Mouse (Mus musculus): ENCODE measurements at regions not wholly inside any gene's neighbourhood (a gene's known extent, or its start where the extent isn't known, plus 50 kb on each side); places are given as distances from the start of the nearest gene placed in this dataset.

DNA sequence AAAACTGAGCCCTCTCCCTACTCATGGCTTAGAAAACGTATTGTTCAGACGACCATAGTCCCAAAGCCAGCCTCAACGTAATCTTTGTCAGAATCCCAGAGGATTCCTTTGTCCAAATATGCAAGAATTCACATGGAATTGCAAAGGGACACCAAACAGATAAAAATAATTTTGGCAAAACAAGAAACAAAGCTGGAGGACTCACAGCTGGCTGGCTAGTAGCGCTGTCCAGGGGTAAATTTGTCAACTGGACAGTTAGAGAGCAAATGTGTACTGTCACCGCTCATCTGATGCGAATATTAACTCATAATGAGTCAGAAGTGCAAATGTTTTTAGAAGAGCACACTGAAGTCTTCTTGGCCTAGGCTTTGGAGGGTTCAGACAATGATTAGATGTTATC lies 60.5 kb upstream of the Plcl2 start:
- Histone ChIP-seq H3K4me3 (replicated peaks; ENCODE audit: extremely low read depth, low read depth, low read length) (no peak overlapping the region), H3K4me1 (ENCODE audit: control insufficient read depth, insufficient read depth, low read length) (no peaks in the 10 kb centered on the region; the same call in 1 of the 2 replicates)
- 69% methylated on average over 6 of the region's 6 CpGs for WGBS
- DNase-seq, result no peak
- TF ChIP-seq CTCF (IDR thresholded peaks at IDR 0.05; ENCODE audit: insufficient read depth, low read length), result no peak

DNA sequence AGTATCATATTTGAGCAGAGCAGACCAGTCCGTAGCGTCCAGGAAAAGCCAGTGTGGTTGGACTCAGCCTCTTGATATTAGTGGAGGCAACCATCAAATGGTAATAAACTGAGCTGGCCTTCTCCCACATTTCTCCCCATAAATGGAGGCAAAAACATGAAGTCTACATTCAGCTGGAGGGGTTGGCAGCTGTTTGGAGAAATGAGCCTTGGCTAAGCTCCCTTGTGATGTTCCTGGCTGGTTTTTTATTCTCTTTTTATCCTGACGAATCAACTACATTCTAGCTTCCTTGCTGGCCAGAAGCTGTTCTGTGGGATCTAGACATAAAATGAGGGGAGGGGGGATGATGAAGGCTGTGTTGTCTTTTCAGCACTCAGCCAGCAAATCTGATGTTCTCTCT lies 57.6 kb upstream of the Plcl2 start:
- Histone ChIP-seq H3K4me1 (ENCODE audit: control insufficient read depth, insufficient read depth, low read length) (no peaks in the 10 kb centered on the region; the same call in 1 of the 2 replicates), H3K4me3 (replicated peaks; ENCODE audit: extremely low read depth, low read depth, low read length) (no peak overlapping the region)
- WGBS, result 70% methylated on average over 3 of the region's 3 CpGs
- DNase-seq, result no peak
- TF ChIP-seq POLR2A (IDR thresholded peaks at IDR 0.05; ENCODE audit: borderline replicate concordance, extremely low read depth, low read depth, low read length) (no peak), CTCF (IDR thresholded peaks at IDR 0.05; ENCODE audit: insufficient read depth, low read length) (no peak)

DNA sequence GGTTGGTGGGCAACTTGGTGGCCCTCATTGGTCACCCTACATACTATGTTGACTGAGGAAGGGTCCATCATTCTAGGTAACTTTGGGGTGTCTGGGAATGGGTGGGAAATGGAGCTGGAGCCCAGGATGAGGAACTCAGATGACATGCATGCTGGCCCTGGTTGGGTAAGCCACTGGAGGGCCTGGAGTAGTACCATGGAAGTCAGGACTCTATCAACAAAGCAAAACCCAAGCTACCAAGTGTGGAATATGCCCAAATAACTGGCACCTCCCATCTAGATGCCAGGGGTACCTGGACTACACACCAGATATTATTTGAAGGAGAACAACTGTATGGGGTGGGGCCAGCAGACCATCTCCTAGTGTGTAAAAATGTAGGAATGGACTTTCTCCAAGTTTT lies 55.7 kb upstream of the Plcl2 start:
- Histone ChIP-seq H3K4me3 (replicated peaks; ENCODE audit: extremely low read depth, low read depth, low read length) (no peak overlapping the region), H3K4me1 (ENCODE audit: control insufficient read depth, insufficient read depth, low read length) (no peaks in the 10 kb centered on the region)
- TF ChIP-seq POLR2A (IDR thresholded peaks at IDR 0.05; ENCODE audit: borderline replicate concordance, extremely low read depth, low read depth, low read length), result no peak
- no peak for TF ChIP-seq CTCF (IDR thresholded peaks at IDR 0.05; ENCODE audit: insufficient read depth, low read length)
- no peak for DNase-seq

DNA sequence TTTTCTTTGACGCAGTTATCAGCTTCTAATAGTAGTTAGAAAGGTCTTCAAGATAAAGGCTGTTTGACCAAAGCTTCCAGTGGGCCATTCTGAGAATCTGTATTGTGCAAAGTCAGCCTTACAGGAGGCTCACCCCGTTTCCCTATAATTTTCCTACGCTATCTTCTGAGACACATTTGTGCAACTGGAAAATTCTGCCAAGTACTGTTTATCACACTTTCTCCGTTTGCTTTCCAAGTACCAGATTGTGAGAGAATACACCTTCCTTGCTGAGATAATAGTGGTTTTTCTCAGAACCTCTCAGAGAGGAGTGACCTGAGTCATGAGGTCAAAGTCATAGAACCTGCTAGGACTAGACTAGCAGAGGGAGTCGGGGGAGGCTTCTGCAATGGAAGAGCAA lies 55.2 kb upstream of the Plcl2 start:
- DNase-seq, result no peak
- TF ChIP-seq POLR2A (IDR thresholded peaks at IDR 0.05; ENCODE audit: borderline replicate concordance, extremely low read depth, low read depth, low read length), result no peak
- TF ChIP-seq CTCF (IDR thresholded peaks at IDR 0.05; ENCODE audit: insufficient read depth, low read length), result no peak
- Histone ChIP-seq H3K4me1 (ENCODE audit: control insufficient read depth, insufficient read depth, low read length) (no peaks in the 10 kb centered on the region), H3K4me3 (replicated peaks; ENCODE audit: extremely low read depth, low read depth, low read length) (no peak overlapping the region)
- WGBS, result 60% methylated on average over 5 of the region's 5 CpGs

DNA sequence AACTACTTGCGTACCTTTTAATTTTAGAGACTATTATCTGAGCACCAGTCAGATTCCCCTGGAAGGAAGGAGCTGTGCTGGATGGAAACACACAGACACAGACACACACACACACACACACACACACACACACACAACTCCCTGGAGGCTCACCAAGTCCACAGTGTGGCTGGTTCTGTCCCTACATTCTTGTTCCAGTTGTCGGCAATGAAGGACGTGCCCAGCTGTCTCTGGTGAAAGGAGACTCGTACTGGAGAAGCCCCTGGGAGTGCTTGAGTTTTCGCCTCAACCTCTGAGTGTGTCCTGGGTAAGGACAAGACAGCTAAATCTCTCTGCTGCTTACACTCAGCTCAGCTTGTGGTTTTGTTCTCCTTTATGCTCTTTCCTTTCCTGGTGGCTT lies 54.3 kb upstream of the Plcl2 start:
- WGBS, result 91% methylated on average over 5 of the region's 5 CpGs
- no peak for DNase-seq
- no peak overlapping the region for H3K4me3 ChIP-seq (replicated peaks; ENCODE audit: extremely low read depth, low read depth, low read length)
- no peaks in the 10 kb centered on the region for H3K4me1 ChIP-seq (ENCODE audit: control insufficient read depth, insufficient read depth, low read length)
- no peak for TF ChIP-seq POLR2A (IDR thresholded peaks at IDR 0.05; ENCODE audit: borderline replicate concordance, extremely low read depth, low read depth, low read length)
- TF ChIP-seq CTCF (IDR thresholded peaks at IDR 0.05; ENCODE audit: insufficient read depth, low read length), result no peak

DNA sequence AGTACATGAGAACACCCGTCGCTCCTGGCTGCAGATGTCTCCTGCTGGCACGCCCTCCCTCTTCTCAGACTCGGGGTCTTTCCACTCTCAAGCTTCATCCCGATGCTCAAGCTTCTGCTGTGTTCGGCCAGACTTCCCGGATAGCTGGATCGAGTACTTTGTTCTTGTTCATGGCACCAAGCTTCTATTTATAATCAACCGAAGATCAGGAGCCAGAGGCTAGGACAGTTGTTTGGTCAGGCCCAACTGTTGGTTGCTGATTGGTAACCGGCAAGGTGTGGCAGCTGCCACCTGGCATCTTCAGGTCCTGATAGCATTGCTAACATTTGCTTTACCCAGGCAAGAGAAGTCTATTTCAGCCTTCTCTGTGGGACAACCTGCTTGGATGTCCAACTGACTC lies 53.5 kb upstream of the Plcl2 start:
- TF ChIP-seq POLR2A (IDR thresholded peaks at IDR 0.05; ENCODE audit: borderline replicate concordance, extremely low read depth, low read depth, low read length) (no peak), CTCF (IDR thresholded peaks at IDR 0.05; ENCODE audit: insufficient read depth, low read length) (no peak)
- no peaks in the 10 kb centered on the region for H3K4me1 ChIP-seq (ENCODE audit: control insufficient read depth, insufficient read depth, low read length)
- H3K4me3 ChIP-seq (replicated peaks; ENCODE audit: extremely low read depth, low read depth, low read length), result no peak overlapping the region
- DNase-seq, result no peak
- WGBS, result 86% methylated on average over 10 of the region's 10 CpGs

DNA sequence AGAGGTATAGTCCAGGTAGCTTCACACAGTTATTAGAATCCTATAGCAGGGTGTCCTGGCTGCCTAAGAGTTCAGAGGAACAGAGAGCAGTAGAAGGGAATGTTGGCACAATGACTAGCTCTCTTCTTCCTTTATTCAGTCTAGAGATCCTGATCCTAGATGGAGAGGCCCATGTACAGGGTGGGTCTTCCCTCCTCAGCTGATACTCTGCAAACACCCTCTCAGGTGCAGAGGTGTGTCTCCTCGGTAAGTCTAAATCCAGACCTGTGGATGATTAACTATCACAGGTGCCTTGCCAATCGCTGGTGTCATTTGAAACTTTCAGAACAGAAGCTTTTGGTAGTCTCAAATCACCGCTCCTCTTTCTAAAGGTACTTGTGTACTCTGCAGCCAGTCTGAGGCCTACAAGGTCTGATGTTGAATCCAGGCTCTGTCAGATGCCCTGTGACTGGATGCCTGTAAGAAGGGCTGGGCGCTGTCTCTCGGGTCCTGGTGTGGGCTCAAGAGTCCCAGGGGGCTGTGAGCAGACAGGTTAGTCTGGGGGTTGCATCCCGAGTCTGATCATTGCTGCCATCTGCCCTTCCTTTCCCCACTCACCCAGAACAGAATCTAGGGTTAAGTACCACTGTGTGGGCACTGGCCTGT lies 52.0 kb upstream of the Plcl2 start:
- DNase-seq, result no peak
- H3K4me1 ChIP-seq (ENCODE audit: control insufficient read depth, insufficient read depth, low read length), result no peaks in the 10 kb centered on the region
- TF ChIP-seq POLR2A (IDR thresholded peaks at IDR 0.05; ENCODE audit: borderline replicate concordance, extremely low read depth, low read depth, low read length) (no peak), CTCF (IDR thresholded peaks at IDR 0.05; ENCODE audit: insufficient read depth, low read length) (no peak)
- 80% methylated on average over 6 of the region's 6 CpGs for WGBS
- H3K4me3 ChIP-seq (replicated peaks; ENCODE audit: extremely low read depth, low read depth, low read length), result no peak overlapping the region

DNA sequence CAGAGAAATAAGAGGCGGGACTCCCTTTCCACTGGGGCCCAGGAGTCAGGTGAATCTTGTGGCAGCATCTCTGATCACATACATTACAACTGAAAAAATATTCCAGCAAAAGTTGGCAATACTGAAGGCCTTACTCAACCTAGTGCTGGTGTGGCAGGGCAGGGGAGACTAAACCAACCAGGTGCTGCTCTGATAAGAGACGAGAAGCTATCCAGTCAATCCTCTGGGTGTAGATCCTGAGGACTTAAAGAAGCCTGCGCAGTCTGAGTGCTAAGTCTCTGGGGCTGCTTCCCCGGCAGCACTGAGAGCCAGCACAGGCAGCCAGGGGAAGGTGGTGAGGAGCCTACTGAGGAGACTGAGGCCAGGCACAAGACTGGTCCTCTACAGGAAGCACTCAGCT lies 51.0 kb upstream of the Plcl2 start:
- H3K4me1 ChIP-seq (ENCODE audit: control insufficient read depth, insufficient read depth, low read length), result no peaks in the 10 kb centered on the region
- DNase-seq, result no peak
- 77% methylated on average over 4 of the region's 4 CpGs for WGBS
- no peak overlapping the region for H3K4me3 ChIP-seq (replicated peaks; ENCODE audit: extremely low read depth, low read depth, low read length)
- TF ChIP-seq POLR2A (IDR thresholded peaks at IDR 0.05; ENCODE audit: borderline replicate concordance, extremely low read depth, low read depth, low read length) (no peak), CTCF (IDR thresholded peaks at IDR 0.05; ENCODE audit: insufficient read depth, low read length) (no peak)

Measured in lung, adult 2 months (tissue).